Mouse (Mus musculus) midbrain, embryonic 15.5 days (tissue): Measurements from ENCODE around the gene Tfpi. TPM values are rescaled to one million over a fixed set of nuclear protein-coding genes. Genes with fewer than 3 reads are reported as not detected.

Experiments
- ATAC-seq: fragments of 200-750 bp; cut with Nextera tagmentation; replicated peaks from 2 replicates; pipeline ENCODE4 v1.8.0; 2017; ENCODE audit warnings: moderate TSS enrichment
- H3K27ac ChIP-seq: fragments of 300-500 bp; sonication (generic); 2 replicates; pipeline ENCODE4 v1.5.1; 2015; ENCODE audit warnings: mild to moderate bottlenecking, inconsistent platforms
- H3K27me3 ChIP-seq: fragments of 300-500 bp; sonication (generic); replicated peaks from 2 replicates; pipeline ENCODE4 v1.6.1; 2015; ENCODE audit warnings: inconsistent platforms
- H3K36me3 ChIP-seq: fragments of 300-500 bp; sonication (generic); replicated peaks from 2 replicates; pipeline ENCODE4 v1.6.1; 2015; ENCODE audit warnings: inconsistent platforms
- H3K4me1 ChIP-seq: fragments of 300-500 bp; sonication (generic); 2 replicates; pipeline ENCODE4 v1.6.1; 2015; ENCODE audit warnings: inconsistent platforms
- H3K4me2 ChIP-seq: fragments of 300-500 bp; sonication (generic); 2 replicates; pipeline ENCODE4 v1.6.1; 2015; ENCODE audit warnings: inconsistent platforms, mild to moderate bottlenecking, moderate library complexity
- H3K4me3 ChIP-seq: fragments of 300-500 bp; sonication (generic); 2 replicates; pipeline ENCODE4 v1.5.1; 2015; ENCODE audit warnings: mild to moderate bottlenecking, inconsistent platforms
- H3K9ac ChIP-seq: fragments of 300-500 bp; sonication (generic); 2 replicates; pipeline ENCODE4 v1.6.1; 2015; ENCODE audit warnings: mild to moderate bottlenecking, inconsistent platforms
- H3K9me3 ChIP-seq: fragments of 300-500 bp; sonication (generic); 2 replicates; pipeline ENCODE4 v1.6.1; 2016; ENCODE audit warnings: inconsistent platforms
- WGBS: fragments of 180-500 bp; shearing (Covaris S2); methylation state at CpG from one replicate; pipeline ENCODE4 v1.1.7; 2015; ENCODE audit warnings: mixed read lengths; 5-methylcytosine and 5-hydroxymethylcytosine counted together
- polyA plus RNA-seq: library from polyadenylated mRNA; unstranded; fragments of >200 nt; fragmentation: Nextera tagmentation; extraction: Ambion mirVana; gene quantifications from 2 replicates; pipeline ENCODE4 v1.2.1, GENCODE M21; 2015

The Tfpi gene
- polyA plus RNA-seq, 1 experiment from 2014 or later = 17.3 TPM

- Histone ChIP-seq H3K4me1 (no peaks in the 10 kb centered on the region), H3K4me3 (no peak overlapping the region), H3K36me3 (no peaks in the 10 kb centered on the region), H3K27me3 (no peaks in the 10 kb centered on the region), H3K9me3 (no peaks in the 10 kb centered on the region), H3K4me2 (no peak overlapping the region), H3K27ac (no peak overlapping the region), H3K9ac (no peak overlapping the region)
- no peak for ATAC-seq
- 76% methylated on average over 3 of the region's 3 CpGs for WGBS
Measured at GRCm38 (mm10) chr2:84498921-84499320, 22.3 kb upstream of the Tfpi start.

DNA sequence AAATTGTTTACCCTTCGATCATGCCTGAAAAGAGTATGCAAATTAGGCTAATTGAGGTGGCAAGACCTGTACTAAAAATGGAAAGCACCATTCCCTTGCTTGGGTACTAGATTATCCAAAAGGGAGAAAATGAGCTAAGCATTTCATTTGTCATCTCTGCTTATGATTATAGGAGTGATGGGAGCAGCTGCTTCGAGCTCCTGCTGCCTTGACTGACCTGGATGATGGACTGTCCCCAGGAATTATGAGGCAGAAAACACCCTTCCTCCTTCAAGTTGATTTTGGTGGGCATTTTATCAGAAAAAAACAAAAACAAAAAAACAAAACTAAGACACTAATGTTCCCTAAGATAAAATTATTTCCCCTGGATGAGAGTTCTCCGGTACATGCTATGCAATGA, 18.5 kb upstream of the Tfpi start:
- H3K4me2 ChIP-seq = no peak overlapping the region
- H3K27me3 ChIP-seq = no peaks in the 10 kb centered on the region
- WGBS = 79% methylated on average over 3 of the region's 3 CpGs
- H3K9me3 ChIP-seq = no peaks in the 10 kb centered on the region
- no peak overlapping the region for H3K9ac ChIP-seq
- no peaks in the 10 kb centered on the region for H3K36me3 ChIP-seq
- H3K4me3 ChIP-seq = no peak overlapping the region
- H3K4me1 ChIP-seq = no peaks in the 10 kb centered on the region
- ATAC-seq = no peak
- H3K27ac ChIP-seq = no peak overlapping the region

DNA sequence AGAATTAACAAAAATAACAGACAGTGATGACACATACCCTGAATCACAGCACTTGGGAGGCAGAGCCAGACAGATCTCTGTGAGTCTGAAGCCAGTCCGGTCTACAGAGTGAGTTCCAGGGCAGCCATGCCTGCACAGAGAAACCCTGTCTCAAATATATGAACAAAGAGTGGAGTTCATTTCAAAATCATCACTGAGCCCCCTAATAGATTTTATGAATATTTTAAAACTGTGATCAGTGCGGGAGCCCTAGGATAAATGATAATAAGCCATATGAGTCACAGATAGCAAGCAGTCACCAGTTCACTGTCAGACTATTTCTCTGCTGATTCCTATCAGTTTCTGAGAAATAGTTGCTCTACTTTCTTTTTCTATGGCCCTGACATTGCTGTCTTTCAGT, 17.1 kb upstream of the Tfpi start:
- 93% methylated on average over 2 of the region's 2 CpGs for WGBS

DNA sequence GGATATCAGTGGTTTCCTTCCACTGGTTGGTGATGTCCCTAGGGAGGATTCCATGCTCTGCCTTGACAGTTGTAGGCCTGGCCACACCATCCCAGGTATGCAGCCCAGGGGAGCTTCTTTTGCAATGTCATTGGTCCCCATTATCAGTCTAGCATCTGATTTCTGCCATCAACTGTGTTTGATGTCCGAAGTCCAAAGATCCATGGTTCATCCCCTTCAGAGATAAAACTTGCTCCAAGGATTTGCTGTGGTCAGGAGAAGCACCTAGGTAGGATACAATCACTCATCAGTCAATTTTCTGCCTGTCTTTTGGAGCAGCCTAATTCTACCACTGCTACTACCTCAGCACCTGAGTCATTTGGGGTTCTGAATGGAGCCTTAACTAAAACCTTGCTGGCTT, 15.1 kb upstream of the Tfpi start:
- ATAC-seq = no peak
- 85% methylated on average over 1 of the region's 1 CpGs for WGBS

More for the DNA sequence above, 17.1 kb upstream of the Tfpi start:
- no peaks in the 10 kb centered on the region for H3K27me3 ChIP-seq
- no peaks in the 10 kb centered on the region for H3K4me1 ChIP-seq
- H3K9me3 ChIP-seq = no peaks in the 10 kb centered on the region
- no peaks in the 10 kb centered on the region for H3K36me3 ChIP-seq
- H3K9ac ChIP-seq = no peak overlapping the region
- H3K27ac ChIP-seq = no peak overlapping the region
- H3K4me3 ChIP-seq = no peak overlapping the region
- no peak for ATAC-seq
- no peak overlapping the region for H3K4me2 ChIP-seq

DNA sequence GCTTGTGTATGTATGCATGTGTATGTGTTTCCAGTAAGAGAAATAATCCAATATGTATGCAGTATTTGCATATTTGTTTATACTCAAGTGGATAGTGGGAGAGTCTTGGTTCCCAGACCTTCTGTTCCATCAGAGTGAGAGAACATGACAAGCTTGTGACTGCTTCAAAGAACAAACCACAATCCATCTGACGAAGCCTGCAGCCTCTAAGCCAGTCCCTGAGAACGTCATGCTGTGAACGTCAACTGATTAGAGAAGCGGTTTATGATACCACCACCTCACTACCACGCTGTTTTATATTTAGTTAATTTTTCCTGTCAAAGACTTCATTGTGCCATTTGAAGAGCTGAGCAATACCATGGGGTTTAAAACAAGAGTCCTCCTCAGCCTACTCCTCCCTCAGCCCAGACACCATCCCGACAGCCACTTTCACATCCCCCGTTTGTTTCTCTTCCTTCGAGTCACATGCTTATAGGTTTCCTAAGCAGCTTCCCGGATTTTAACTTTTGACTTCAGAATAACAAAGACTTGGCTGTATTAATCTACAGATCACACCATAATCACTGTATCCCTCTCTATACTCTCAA, 11.2 kb upstream of the Tfpi start:
- H3K27me3 ChIP-seq = no peaks in the 10 kb centered on the region
- H3K36me3 ChIP-seq = no peaks in the 10 kb centered on the region
- H3K27ac ChIP-seq = no peak overlapping the region
- H3K4me3 ChIP-seq = no peak overlapping the region
- no peaks in the 10 kb centered on the region for H3K4me1 ChIP-seq
- no peak for ATAC-seq
- no peaks in the 10 kb centered on the region for H3K9me3 ChIP-seq
- WGBS = 71% methylated on average over 9 of the region's 9 CpGs
- no peak overlapping the region for H3K4me2 ChIP-seq
- no peak overlapping the region for H3K9ac ChIP-seq

More for the DNA sequence above, 15.1 kb upstream of the Tfpi start:
- H3K9ac ChIP-seq = no peak overlapping the region
- H3K9me3 ChIP-seq = no peaks in the 10 kb centered on the region
- H3K4me2 ChIP-seq = no peak overlapping the region
- no peaks in the 10 kb centered on the region for H3K4me1 ChIP-seq
- H3K27ac ChIP-seq = no peak overlapping the region
- H3K27me3 ChIP-seq = no peaks in the 10 kb centered on the region
- H3K36me3 ChIP-seq = no peaks in the 10 kb centered on the region
- H3K4me3 ChIP-seq = no peak overlapping the region

DNA sequence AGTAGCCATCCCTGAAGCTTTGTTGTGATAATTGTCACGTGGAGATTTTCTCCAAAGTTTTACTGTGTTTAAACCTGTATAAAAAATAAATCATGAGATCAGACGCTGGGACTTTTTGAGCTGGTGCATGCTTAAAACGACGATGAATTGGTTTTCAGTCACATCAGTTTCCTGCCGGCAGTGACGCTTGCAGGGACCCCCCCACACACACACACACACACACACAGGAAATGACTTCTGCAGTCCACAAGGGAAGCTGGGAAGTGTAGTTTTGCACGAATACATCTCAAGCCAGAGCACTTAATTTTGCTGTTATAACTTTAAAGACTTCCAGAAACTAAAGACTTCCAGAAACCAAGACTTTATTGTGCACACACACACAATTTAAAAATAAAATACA, 5.3 kb upstream of the Tfpi start:
- peak overlapping the region; percentile 21; the same call in 1 of the 2 replicates for H3K4me2 ChIP-seq
- no peaks in the 10 kb centered on the region for H3K4me1 ChIP-seq
- ATAC-seq = peak; percentile 88
- H3K9ac ChIP-seq = no peak overlapping the region
- no peaks in the 10 kb centered on the region for H3K27me3 ChIP-seq
- H3K27ac ChIP-seq = no peak overlapping the region
- H3K4me3 ChIP-seq = peak overlapping the region; percentile 15; the same call in 1 of the 2 replicates
- H3K36me3 ChIP-seq = no peaks in the 10 kb centered on the region
- H3K9me3 ChIP-seq = no peaks in the 10 kb centered on the region
- 44% methylated on average over 7 of the region's 7 CpGs for WGBS

DNA sequence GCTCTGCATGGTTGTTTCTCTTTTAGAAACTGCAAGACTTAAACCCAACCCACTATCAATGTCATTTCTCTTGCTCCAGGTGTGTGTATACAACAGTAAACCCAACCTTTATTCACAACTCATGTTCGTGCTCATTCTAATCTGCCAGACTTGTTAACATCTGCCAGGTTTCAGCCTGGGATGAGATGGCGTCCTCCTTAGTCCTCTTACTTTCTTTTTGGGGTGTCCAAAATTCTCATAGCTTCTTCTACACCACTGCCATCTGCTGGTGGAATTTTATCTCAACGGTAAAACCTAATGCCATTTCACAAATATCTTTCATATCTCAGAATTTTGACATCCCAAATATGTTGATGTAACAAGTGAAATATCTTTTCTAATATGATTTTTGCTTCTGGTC, 2.5 kb upstream of the Tfpi start:
- no peak overlapping the region for H3K4me3 ChIP-seq
- ATAC-seq = no peak
- 40% methylated on average over 3 of the region's 3 CpGs for WGBS
- no peaks in the 10 kb centered on the region for H3K36me3 ChIP-seq
- H3K4me2 ChIP-seq = no peak overlapping the region
- no peak overlapping the region for H3K27ac ChIP-seq
- H3K27me3 ChIP-seq = no peaks in the 10 kb centered on the region
- H3K9me3 ChIP-seq = no peaks in the 10 kb centered on the region
- no peak overlapping the region for H3K9ac ChIP-seq
- H3K4me1 ChIP-seq = no peaks in the 10 kb centered on the region

- Histone ChIP-seq H3K4me1 (no peaks in the 10 kb centered on the region), H3K27ac (no peak overlapping the region), H3K4me3 (no peak overlapping the region), H3K9ac (no peak overlapping the region), H3K36me3 (no peaks in the 10 kb centered on the region), H3K9me3 (no peaks in the 10 kb centered on the region), H3K27me3 (no peaks in the 10 kb centered on the region), H3K4me2 (no peak overlapping the region)
- 91% methylated on average over 6 of the region's 6 CpGs for WGBS
- ATAC-seq = no peak
Measured at GRCm38 (mm10) chr2:84477759-84478158, 1.2 kb upstream of the Tfpi start.

GRCm38 (mm10) chr2:84476131-84476530, 444 bp downstream of the Tfpi start:
- 72% methylated on average over 3 of the region's 3 CpGs for WGBS
- H3K36me3 ChIP-seq = no peaks in the 10 kb centered on the region
- no peaks in the 10 kb centered on the region for H3K27me3 ChIP-seq
- ATAC-seq = no peak
- H3K4me1 ChIP-seq = no peaks in the 10 kb centered on the region
- H3K4me3 ChIP-seq = no peak overlapping the region
- no peaks in the 10 kb centered on the region for H3K9me3 ChIP-seq
- 0 out of 2 replicates have a peak overlapping the region, but pooled peaks have one; percentile 1 for H3K4me2 ChIP-seq
- H3K27ac ChIP-seq = no peak overlapping the region
- no peak overlapping the region for H3K9ac ChIP-seq

GRCm38 (mm10) chr2:84475601-84476000, 974 bp downstream of the Tfpi start:
- WGBS = 51% methylated on average over 1 of the region's 1 CpGs
- Histone ChIP-seq H3K4me1 (no peaks in the 10 kb centered on the region), H3K4me3 (no peak overlapping the region), H3K9me3 (no peaks in the 10 kb centered on the region), H3K27me3 (no peaks in the 10 kb centered on the region), H3K9ac (no peak overlapping the region), H3K36me3 (no peaks in the 10 kb centered on the region), H3K4me2 (peak overlapping the region; percentile 1), H3K27ac (no peak overlapping the region)
- ATAC-seq = no peak

GRCm38 (mm10) chr2:84474651-84475050, 1.9 kb downstream of the Tfpi start:
- 9% methylated on average over 6 of the region's 6 CpGs for WGBS
- Histone ChIP-seq H3K27ac (no peak overlapping the region), H3K27me3 (no peaks in the 10 kb centered on the region), H3K9ac (no peak overlapping the region), H3K4me1 (no peaks in the 10 kb centered on the region), H3K36me3 (no peaks in the 10 kb centered on the region), H3K4me2 (no peak overlapping the region), H3K4me3 (no peak overlapping the region), H3K9me3 (no peaks in the 10 kb centered on the region)
- no peak for ATAC-seq

GRCm38 (mm10) chr2:84473941-84474530, 2.5 kb downstream of the Tfpi start:
- 70% methylated on average over 14 of the region's 14 CpGs for WGBS
- no peak overlapping the region for H3K9ac ChIP-seq

DNA sequence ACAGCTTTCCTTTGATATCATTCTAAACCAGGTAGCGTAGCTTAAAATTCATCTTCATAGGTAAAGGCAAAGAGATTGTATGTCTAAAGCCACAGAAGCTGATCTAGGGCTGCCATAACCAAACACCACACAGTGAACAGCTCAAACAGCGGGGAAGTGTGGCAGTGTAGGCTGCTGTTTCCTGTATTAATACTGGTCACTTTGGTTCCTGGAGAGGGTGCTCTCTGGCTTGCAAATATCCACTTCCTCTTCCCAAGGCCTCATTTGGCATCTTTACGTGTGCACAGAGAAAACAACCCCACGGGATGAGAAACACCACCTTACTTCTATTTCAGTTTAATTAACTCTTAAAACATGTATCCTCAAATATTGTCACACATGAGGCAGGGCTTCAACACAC, 9.2 kb downstream of the Tfpi start:
- H3K9ac ChIP-seq = no peak overlapping the region
- H3K36me3 ChIP-seq = no peaks in the 10 kb centered on the region
- H3K9me3 ChIP-seq = no peaks in the 10 kb centered on the region
- 89% methylated on average over 4 of the region's 4 CpGs for WGBS
- H3K27ac ChIP-seq = no peak overlapping the region
- H3K4me2 ChIP-seq = no peak overlapping the region
- no peak for ATAC-seq
- H3K4me1 ChIP-seq = no peaks in the 10 kb centered on the region
- H3K4me3 ChIP-seq = no peak overlapping the region
- H3K27me3 ChIP-seq = no peaks in the 10 kb centered on the region

More at GRCm38 (mm10) chr2:84473941-84474530, 2.5 kb downstream of the Tfpi start:
- Histone ChIP-seq H3K9me3 (no peaks in the 10 kb centered on the region), H3K36me3 (no peaks in the 10 kb centered on the region), H3K27me3 (no peaks in the 10 kb centered on the region), H3K27ac (no peak overlapping the region), H3K4me3 (no peak overlapping the region), H3K4me1 (no peaks in the 10 kb centered on the region), H3K4me2 (no peak overlapping the region)
- no peak for ATAC-seq
